Mouse (Mus musculus) gastrocnemius, postnatal 10 days (tissue): ENCODE measurements around the gene Prkcg. TPM values are rescaled to one million over a fixed set of nuclear protein-coding genes. Genes with fewer than 3 reads are reported as not detected.

Experiments used
- DNase-seq: peaks from one replicate; pipeline ENCODE4 v3.0.0; 2021; ENCODE audit warnings: mixed read lengths
- total RNA-seq, 2 experiments: library from RNA; stranded (reverse); gene quantifications; 2 replicates each; pipeline ENCODE4 v1.2.3; 2021

Prkcg gene
- total RNA-seq, 2 experiments from 2014 or later = 2.2 to 4.5 TPM

DNA sequence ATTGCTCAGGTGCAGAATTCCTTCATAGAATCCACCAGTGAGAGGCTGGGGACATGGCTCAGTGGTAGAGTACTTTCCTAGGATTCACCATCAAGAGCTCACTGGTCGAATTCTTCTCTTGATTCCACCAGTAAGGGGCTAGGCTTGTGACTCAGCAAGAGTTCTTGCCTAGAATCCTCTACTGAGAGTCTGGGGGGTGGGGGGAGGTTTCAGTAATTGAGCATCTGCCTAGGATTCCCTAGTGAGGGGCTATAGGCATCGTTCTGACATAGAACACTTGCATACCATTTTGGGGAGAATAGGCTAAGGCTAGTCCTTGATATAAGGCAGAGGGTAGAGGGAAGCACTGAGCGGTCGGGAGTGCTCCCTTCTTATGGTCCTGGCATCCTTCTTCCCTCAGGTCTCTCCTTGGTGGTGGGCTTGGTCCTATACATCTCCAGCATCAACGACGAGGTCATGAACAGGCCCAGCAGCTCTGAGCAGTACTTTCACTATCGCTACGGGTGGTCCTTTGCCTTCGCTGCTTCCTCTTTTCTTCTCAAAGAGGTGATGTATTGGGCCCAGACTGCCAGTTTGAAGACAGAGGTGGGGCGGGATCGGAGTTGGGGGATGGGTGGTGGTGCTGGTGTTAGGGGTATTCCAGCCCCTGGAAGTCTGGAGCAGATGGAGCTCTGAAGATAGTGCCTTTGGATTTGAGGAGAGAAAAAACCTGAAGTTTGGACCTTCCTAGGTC lies 76.7 kb downstream of the Prkcg start:
- DNase-seq = no peak

DNA sequence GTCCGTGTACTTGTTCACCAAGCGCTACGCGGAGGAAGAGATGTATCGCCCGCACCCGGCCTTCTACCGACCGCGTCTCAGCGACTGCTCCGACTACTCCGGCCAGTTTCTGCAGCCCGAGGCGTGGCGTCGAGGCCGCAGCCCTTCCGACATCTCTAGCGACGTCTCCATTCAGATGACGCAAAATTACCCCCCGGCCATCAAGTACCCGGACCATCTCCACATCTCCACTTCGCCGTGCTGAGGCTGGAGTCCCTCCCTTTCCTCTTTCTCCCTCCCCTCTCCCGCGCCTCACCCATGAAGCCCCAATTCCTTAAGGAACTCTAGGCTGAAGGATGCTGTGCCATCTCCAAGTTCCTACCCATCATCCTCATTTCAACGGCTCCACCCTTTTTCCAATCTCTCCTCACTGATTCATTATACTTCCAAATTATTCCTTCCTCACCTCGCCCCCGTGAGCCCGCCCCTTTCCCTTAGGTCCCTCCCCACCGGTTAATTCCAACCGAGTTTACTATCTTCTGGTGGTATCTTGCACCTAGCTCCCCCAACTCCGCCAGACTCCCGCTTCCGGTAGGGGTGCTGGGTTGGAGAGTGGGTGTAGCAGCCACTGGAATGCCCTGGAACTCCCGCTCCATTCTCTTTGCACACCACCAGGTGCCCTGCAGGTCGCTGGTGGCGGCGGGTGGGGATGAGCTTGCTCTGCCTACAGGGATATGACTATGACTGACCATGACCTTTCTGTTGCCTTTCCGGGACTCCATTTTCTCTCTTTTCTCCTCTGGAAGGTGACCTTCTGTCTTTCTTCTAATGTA lies 77.9 kb downstream of the Prkcg start:
- DNase-seq = no peak

DNA sequence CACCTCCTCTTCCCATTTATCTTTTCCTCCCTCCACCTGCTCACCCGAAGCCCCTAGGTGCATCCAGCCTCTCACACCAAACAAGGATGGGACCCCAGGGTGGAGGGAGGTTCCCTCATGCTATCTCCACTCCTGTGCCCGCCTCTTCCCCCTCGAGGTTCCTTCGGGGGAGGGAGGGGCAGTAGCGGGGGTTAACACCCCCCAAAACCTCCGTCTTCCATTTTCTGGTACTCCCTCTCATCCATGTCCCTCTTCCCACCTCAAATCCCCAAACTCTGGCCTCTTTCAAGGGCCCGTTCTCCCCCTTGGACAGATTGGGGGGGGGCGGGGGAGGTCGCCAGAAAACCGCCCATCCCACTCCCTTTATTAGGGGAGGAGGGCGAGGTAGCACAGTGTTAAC lies 78.6 kb downstream of the Prkcg start:
- DNase-seq = no peak

DNA sequence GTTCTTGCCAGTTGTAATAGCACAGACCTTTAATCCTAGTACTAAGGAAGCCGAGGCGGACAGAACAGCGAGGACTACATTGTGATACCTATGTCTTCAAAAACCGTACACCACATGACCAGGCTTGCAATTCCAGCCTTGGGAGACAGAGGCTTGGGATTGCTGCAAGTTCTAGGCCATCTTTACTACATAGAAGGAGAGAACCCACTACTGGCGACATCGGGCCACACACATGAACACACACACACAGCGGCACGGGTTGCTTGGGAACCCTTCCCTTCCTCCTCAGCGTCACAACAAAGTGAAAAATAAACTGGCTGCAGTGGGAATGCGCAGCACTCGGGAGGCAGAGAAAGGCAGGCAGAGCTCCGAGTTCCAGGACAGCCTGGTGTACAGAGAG lies 79.3 kb downstream of the Prkcg start:
- no peak for DNase-seq

DNA sequence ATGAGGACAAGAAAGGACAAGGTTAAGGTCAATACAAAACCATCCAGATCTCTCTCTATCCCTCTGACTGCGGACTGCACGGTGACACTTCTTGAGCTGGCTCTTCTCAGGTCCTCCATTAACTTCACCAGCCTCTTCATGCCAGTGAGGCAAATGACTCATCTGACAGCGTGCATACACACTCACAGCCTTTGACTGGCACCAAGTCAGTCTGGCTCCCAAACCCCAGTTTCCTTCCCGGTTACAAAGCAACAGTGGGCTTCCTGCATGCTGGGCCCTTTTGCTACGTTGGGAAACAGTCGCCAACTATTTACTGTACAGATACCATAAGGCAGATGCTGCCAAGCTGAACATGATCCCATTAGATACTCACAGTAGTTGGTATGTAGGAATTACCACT lies 80.2 kb downstream of the Prkcg start:
- DNase-seq = no peak

DNA sequence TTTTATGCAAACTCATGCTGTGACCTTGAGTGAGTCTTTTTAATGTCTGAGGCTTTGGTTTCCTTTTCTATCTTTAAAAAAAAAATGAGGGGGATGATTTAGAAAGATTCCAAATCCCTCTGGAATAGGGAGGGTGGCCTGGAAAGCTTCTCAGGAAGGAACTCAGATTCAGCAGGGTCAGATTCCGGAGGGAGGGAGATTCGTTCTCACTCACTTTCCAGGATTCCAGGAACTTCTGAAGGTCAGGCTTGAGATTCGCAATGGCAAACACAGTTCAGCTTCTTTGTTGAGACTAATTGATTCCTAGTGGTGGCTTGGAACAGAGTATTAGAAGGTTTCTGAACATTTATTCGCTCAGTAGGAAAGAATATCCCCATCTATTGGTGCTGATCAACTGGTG lies 81.4 kb downstream of the Prkcg start:
- DNase-seq = no peak

DNA sequence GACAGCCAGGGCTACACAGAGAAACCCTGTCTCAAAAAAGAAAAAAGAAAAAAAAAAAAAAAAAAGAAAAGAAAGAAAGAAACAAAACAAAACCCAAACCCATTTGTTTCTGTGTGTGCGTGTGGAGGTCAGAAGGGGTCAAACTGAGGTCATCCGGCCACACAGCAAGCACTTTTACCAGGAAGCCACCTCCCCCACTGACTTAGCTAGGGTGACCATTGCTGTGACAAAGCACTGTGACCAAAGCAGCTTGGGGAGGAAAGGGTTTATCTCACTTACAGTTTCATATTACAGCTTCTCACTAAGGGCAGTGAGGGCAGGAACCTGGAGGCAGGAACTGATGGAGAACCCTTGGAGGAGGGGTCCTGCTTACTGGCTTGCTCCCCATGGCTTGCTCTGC lies 83.4 kb downstream of the Prkcg start:
- DNase-seq = no peak

DNA sequence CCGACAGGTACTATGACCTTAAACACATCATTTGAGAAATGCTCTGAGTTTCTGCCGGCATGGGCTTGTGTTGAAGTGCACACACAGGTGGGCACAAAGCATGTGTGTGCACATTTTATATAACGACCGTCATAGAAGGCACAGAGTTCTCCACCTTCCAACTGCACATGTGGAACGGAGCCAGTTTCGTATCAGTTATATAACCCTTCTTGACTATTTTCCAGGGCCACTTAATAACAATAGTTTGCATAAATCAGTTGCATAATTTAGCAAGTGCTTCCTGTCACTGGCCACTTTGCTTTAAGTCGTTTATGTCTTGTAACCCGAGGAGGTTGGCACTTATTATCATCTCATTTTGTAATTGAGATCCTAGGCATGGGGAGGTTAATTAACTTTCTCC lies 84.8 kb downstream of the Prkcg start:
- no peak for DNase-seq

DNA sequence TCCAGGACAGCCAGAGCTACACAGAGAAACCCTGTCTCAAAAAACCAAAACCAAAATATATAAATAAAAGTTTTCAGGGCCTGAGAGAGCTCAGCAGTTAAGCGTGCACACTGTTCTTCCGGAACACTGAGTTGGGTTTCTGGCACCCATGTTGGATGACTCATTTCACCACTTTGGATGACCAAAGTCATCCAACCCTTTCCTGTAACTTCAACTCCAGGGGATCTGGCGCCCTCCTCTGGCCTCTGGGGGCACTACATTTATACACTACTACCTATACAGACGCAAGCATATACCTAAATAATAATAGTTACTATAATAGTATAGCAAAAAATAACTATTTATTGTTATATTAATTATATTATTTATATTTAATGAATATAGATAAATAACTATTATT lies 87.9 kb downstream of the Prkcg start:
- peak; percentile 72 for DNase-seq

Other genes with a start within 250 kb of the Prkcg start
- gene AU018091, start 120.0 kb upstream of the Prkcg start, total RNA-seq = not detected
- gene Nlrp12, start 39.4 kb upstream of the Prkcg start, total RNA-seq = under 1 TPM in 1 of 2 experiments, not detected in 1; 0.09 TPM
- gene Myadm, start 99 bp upstream of the Prkcg start, total RNA-seq = 100 to 1,000 TPM in 1 of 2 experiments, 10 to 100 TPM in 1; 71.6 to 100 TPM
- gene Cacng7, start 43.8 kb downstream of the Prkcg start, total RNA-seq = 10 to 100 TPM in 1 of 2 experiments, 1 to 10 TPM in 1; 9.7 to 10.2 TPM
- gene Cacng8, start 101.5 kb downstream of the Prkcg start, total RNA-seq = under 1 TPM in 1 of 2 experiments, not detected in 1; 0.43 TPM
- 10 to 100 TPM; 80.3 to 88.7 TPM for gene Cacng6, start 135.0 kb downstream of the Prkcg start, total RNA-seq
- gene Tarm1, start 213.4 kb downstream of the Prkcg start, total RNA-seq = not detected